Mouse (Mus musculus) embryonic facial prominence, embryonic 15.5 days (tissue): Measurements from ENCODE around the gene Dhcr7. TPM values are rescaled to one million over a fixed set of nuclear protein-coding genes. Genes with fewer than 3 reads are reported as not detected.
A peak's percentile ranks its signal among the peaks of the same experiment; 100 is the strongest.

ENCODE experiments used
- ATAC-seq: fragments of 200-750 bp; cut with Nextera tagmentation; 2 replicates; pipeline ENCODE4 v1.8.0; 2017; ENCODE audit warnings: low read depth, moderate TSS enrichment; ENCODE audit not compliant: insufficient number of reproducible peaks, low FRiP score, low TSS enrichment
- H3K27ac ChIP-seq: fragments of 300-500 bp; sonication (generic); replicated peaks from 2 replicates; pipeline ENCODE4 v1.5.1; 2015; ENCODE audit warnings: mild to moderate bottlenecking, inconsistent platforms
- H3K27me3 ChIP-seq: fragments of 300-500 bp; sonication (generic); 2 replicates; pipeline ENCODE4 v1.6.1; 2015; ENCODE audit warnings: inconsistent platforms
- H3K36me3 ChIP-seq: fragments of 300-500 bp; sonication (generic); 2 replicates; pipeline ENCODE4 v1.6.1; 2015; ENCODE audit warnings: mild to moderate bottlenecking, inconsistent platforms
- H3K4me1 ChIP-seq: fragments of 300-500 bp; sonication (generic); 2 replicates; pipeline ENCODE4 v1.6.1; 2015; ENCODE audit warnings: inconsistent platforms
- H3K4me2 ChIP-seq: fragments of 300-500 bp; sonication (generic); replicated peaks from 2 replicates; pipeline ENCODE4 v1.6.1; 2015; ENCODE audit warnings: mild to moderate bottlenecking, inconsistent platforms
- H3K4me3 ChIP-seq: fragments of 300-500 bp; sonication (generic); replicated peaks from 2 replicates; pipeline ENCODE4 v1.5.1; 2015; ENCODE audit warnings: mild to moderate bottlenecking, inconsistent platforms
- H3K9ac ChIP-seq: fragments of 300-500 bp; sonication (generic); 2 replicates; pipeline ENCODE4 v1.6.1; 2015; ENCODE audit warnings: inconsistent platforms
- H3K9me3 ChIP-seq: fragments of 300-500 bp; sonication (generic); replicated peaks from 2 replicates; pipeline ENCODE4 v1.6.1; 2016; ENCODE audit warnings: inconsistent platforms
- WGBS: fragments of 180-500 bp; shearing (Covaris S2); methylation state at CpG from one replicate; pipeline ENCODE4 v1.1.7; 2015; 5-methylcytosine and 5-hydroxymethylcytosine counted together
- polyA plus RNA-seq: library from polyadenylated mRNA; unstranded; fragments of >200 nt; fragmentation: Nextera tagmentation; extraction: Ambion mirVana; gene quantifications from 2 replicates; pipeline ENCODE4 v1.2.1, GENCODE M21; 2015

Gene Dhcr7
- polyA plus RNA-seq, 1 experiment from 2014 or later = 47.7 TPM

- peaks cover 77% of the 10 kb centered on the region for H3K36me3 ChIP-seq
Measured at GRCm38 (mm10) chr7:143801195-143802065, 21.5 kb upstream of the Dhcr7 start.

DNA sequence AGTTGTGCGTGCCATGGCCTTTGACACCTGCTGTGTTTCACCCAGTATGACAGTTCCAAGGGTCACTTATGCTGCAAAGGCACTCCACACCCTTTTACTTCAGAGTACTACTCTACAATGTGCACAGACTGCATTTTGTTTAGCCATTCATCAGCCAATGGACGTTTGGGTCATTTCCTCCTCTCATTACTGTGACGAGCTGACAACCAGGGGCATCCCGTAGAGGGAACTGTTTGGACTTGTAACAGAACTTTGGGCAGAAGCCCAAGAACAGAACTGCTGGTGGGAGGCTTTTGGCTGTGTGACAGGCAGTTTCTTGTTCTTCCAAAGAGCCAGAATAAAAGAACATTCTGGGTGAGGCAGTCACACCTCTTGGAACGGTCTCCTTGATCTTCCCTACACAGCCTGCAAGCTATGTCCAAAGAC is 17.7 kb upstream of the Dhcr7 start:
- no peaks in the 10 kb centered on the region for H3K4me1 ChIP-seq
- H3K4me3 ChIP-seq = no peak overlapping the region
- no peaks in the 10 kb centered on the region for H3K27me3 ChIP-seq
- no peak for ATAC-seq
- peaks cover 72% of the 10 kb centered on the region for H3K36me3 ChIP-seq
- no peaks in the 10 kb centered on the region for H3K9me3 ChIP-seq
- H3K27ac ChIP-seq = no peak overlapping the region
- 66% methylated on average over 5 of the region's 5 CpGs for WGBS
- H3K4me2 ChIP-seq = no peak overlapping the region
- H3K9ac ChIP-seq = no peak overlapping the region

More at GRCm38 (mm10) chr7:143801195-143802065, 21.5 kb upstream of the Dhcr7 start:
- Histone ChIP-seq H3K4me1 (no peaks in the 10 kb centered on the region), H3K9ac (no peak overlapping the region), H3K9me3 (no peaks in the 10 kb centered on the region), H3K27me3 (no peaks in the 10 kb centered on the region), H3K4me2 (no peak overlapping the region), H3K4me3 (no peak overlapping the region), H3K27ac (no peak overlapping the region)
- 83% methylated on average over 8 of the region's 8 CpGs for WGBS
- no peak for ATAC-seq

DNA sequence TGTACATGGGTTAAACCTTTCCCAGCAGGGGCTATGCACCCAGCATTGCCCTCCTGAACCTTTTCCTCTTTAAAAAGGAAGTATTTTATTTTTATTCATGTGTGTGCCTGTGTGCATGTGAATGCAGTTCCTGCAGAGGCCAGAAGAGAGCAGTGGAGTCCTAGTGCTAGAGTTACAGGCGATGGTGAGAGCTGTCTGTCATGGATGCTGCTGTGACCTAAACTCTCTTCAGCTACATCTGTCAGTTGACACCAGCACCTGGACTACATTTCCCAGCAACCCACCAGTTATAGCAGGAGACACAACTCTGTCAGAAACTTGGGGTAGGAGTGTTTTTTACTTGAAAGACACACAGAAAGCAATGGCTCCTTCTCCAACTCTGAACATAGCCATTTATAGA is 14.0 kb upstream of the Dhcr7 start:
- Histone ChIP-seq H3K36me3 (peaks cover 78% of the 10 kb centered on the region), H3K4me2 (no peak overlapping the region), H3K9me3 (no peaks in the 10 kb centered on the region), H3K4me3 (no peak overlapping the region), H3K27me3 (no peaks in the 10 kb centered on the region), H3K27ac (no peak overlapping the region), H3K4me1 (no peaks in the 10 kb centered on the region), H3K9ac (no peak overlapping the region)
- no peak for ATAC-seq
- 44% methylated on average over 1 of the region's 1 CpGs for WGBS

DNA sequence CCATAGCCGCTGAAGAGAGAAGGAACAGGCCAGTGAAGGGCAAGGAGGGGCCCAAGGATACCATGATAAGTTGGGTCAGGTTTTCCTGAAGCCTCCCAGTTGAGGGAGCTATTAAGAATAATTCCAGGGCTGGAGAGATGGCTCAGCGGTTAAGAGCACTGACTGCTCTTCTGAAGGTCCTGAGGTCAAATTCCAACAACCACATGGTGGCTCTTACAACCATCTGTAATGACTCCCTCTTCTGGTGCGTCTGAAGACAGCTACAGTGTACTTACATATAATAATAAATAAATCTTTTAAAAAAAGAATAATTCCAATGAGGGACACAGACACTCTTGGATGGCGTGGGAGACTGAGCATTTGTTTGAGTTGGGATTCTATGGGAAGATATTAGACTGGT is 3.7 kb upstream of the Dhcr7 start:
- no peaks in the 10 kb centered on the region for H3K27me3 ChIP-seq
- no peak overlapping the region for H3K9ac ChIP-seq
- H3K27ac ChIP-seq = no peak overlapping the region
- peaks cover 14% of the 10 kb centered on the region for H3K4me1 ChIP-seq
- WGBS = 78% methylated on average over 4 of the region's 4 CpGs
- no peak overlapping the region for H3K4me2 ChIP-seq
- no peak overlapping the region for H3K4me3 ChIP-seq
- H3K36me3 ChIP-seq = peaks cover 35% of the 10 kb centered on the region
- no peak for ATAC-seq
- H3K9me3 ChIP-seq = no peaks in the 10 kb centered on the region

- WGBS = 93% methylated on average over 2 of the region's 2 CpGs
Measured at GRCm38 (mm10) chr7:143821241-143821640, 1.7 kb upstream of the Dhcr7 start.

DNA sequence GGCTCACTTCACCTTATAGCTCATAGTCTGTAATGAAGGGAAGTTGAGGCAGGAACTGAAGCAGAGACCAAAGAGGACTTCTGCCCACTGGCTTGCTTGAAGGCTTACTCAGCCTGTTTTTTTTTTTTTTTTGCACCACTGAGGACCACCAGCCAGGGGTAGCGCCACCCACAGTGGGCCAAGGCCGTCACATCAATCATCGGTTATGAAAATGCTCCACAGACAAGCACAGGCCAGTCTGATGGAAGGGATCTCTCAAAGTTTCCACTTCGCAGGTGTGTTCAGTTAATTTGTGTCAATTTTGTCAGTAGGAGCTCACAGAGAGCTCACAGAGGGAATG is 291 bp downstream of the Dhcr7 start:
- H3K27ac ChIP-seq = peak overlapping the region; percentile 82
- H3K9me3 ChIP-seq = no peaks in the 10 kb centered on the region
- H3K4me1 ChIP-seq = peaks cover 14% of the 10 kb centered on the region
- H3K4me3 ChIP-seq = peak overlapping the region; percentile 56
- peak; percentile 3; the same call in 1 of the 2 replicates for ATAC-seq
- peak overlapping the region; percentile 73 for H3K4me2 ChIP-seq
- no peaks in the 10 kb centered on the region for H3K27me3 ChIP-seq
- peaks cover 6% of the 10 kb centered on the region; the same call in 1 of the 2 replicates for H3K36me3 ChIP-seq
- 68% methylated on average over 4 of the region's 4 CpGs for WGBS
- H3K9ac ChIP-seq = peak overlapping the region; percentile 47; the same call in 1 of the 2 replicates

More at GRCm38 (mm10) chr7:143821241-143821640, 1.7 kb upstream of the Dhcr7 start:
- H3K27me3 ChIP-seq = no peaks in the 10 kb centered on the region
- no peak overlapping the region for H3K9ac ChIP-seq
- H3K9me3 ChIP-seq = no peaks in the 10 kb centered on the region
- no peak overlapping the region for H3K27ac ChIP-seq
- H3K36me3 ChIP-seq = peaks cover 16% of the 10 kb centered on the region; the same call in 1 of the 2 replicates
- no peak overlapping the region for H3K4me2 ChIP-seq
- H3K4me3 ChIP-seq = no peak overlapping the region
- no peak for ATAC-seq
- peaks cover 14% of the 10 kb centered on the region for H3K4me1 ChIP-seq

- WGBS = 88% methylated on average over 2 of the region's 2 CpGs
- ATAC-seq = no peak
- Histone ChIP-seq H3K36me3 (no peaks in the 10 kb centered on the region), H3K9me3 (no peaks in the 10 kb centered on the region), H3K4me1 (peaks cover 29% of the 10 kb centered on the region), H3K27me3 (no peaks in the 10 kb centered on the region), H3K4me2 (no peak overlapping the region), H3K9ac (no peak overlapping the region), H3K27ac (no peak overlapping the region), H3K4me3 (no peak overlapping the region)
Measured at GRCm38 (mm10) chr7:143826985-143827384, 4.0 kb downstream of the Dhcr7 start.

DNA sequence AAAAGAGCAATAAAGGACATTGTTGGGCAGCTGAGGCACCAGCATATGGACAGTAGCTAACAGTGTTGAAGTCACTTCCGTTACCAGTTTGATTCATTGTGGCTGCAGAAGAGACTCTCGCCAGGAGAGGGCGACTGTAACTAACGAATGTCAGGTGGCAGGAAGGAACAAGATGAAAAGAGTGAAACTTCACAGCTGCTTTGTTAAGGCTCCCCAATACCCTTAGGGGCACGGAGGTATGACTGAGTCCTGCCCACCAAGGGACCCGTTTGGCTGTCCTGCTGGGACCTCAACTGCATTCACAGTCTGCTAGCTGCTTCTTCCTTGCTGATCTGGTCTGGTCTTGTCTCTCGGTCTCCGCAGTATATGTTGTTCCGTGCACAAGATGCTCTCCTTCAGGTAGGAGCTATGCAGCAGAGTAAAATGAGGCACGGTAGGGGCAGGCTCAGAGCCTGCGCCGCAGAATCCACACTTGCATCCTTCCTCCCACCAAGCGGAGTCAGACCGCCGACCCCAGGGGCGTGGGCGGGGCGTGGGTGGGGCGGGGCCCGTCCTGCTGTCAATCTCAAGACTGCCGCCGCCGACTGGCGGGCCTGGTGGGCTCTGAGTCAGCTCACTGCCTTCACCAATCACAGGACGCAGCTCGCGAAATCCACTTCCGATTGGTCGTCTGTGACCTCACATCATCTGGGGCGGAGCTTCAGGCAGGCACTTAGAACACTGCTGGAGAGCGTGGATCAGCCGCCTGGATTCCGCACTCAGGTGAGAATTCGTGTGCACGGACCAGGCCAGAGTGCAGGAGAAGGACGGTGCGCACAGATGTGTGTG is 6.8 kb downstream of the Dhcr7 start:
- under 1% methylated on average over 37 of the region's 37 CpGs for WGBS
- H3K4me2 ChIP-seq = peak overlapping the region; percentile 91
- H3K9me3 ChIP-seq = no peaks in the 10 kb centered on the region
- peak overlapping the region; percentile 68 for H3K4me3 ChIP-seq
- peak; percentile 97 for ATAC-seq
- no peaks in the 10 kb centered on the region for H3K36me3 ChIP-seq
- no peaks in the 10 kb centered on the region for H3K27me3 ChIP-seq
- H3K27ac ChIP-seq = peak overlapping the region; percentile 95
- peak overlapping the region; percentile 63 for H3K9ac ChIP-seq
- peaks cover 27% of the 10 kb centered on the region for H3K4me1 ChIP-seq

DNA sequence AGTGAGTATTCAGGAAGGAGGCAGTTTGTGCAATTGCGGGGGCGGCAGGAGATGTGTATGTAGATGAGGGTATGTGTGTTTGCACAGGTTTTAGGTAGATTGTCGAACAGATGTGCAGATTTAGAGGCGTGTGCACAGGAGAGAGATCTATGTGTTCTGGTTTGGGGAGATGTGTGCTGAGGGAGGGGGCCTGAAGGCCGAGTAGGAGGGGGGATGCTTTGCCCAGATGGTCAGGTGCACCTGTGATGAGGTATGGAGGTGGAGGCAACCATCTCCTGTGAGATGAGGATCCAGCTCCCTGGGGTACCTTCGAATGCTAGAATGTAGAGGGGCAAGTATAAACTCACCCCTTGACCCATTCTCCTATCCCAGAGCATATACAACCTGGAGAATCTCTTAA is 7.5 kb downstream of the Dhcr7 start:
- Histone ChIP-seq H3K4me3 (peak overlapping the region; percentile 68), H3K9ac (peak overlapping the region; percentile 63), H3K4me2 (peak overlapping the region; percentile 91), H3K4me1 (peaks cover 34% of the 10 kb centered on the region), H3K9me3 (no peaks in the 10 kb centered on the region), H3K27ac (peak overlapping the region; percentile 74; the same call in 1 of the 2 replicates), H3K27me3 (no peaks in the 10 kb centered on the region), H3K36me3 (no peaks in the 10 kb centered on the region)
- WGBS = 11% methylated on average over 6 of the region's 6 CpGs
- no peak for ATAC-seq

- Histone ChIP-seq H3K4me3 (no peak overlapping the region), H3K4me1 (peaks cover 34% of the 10 kb centered on the region), H3K36me3 (peaks cover 7% of the 10 kb centered on the region), H3K27me3 (no peaks in the 10 kb centered on the region), H3K9ac (no peak overlapping the region), H3K4me2 (no peak overlapping the region), H3K9me3 (no peaks in the 10 kb centered on the region), H3K27ac (0 out of 2 replicates have a peak overlapping the region, but pooled peaks have one; percentile 17)
- no peak for ATAC-seq
- WGBS = 78% methylated on average over 8 of the region's 8 CpGs
Measured at GRCm38 (mm10) chr7:143832196-143832595, 9.3 kb downstream of the Dhcr7 start.

DNA sequence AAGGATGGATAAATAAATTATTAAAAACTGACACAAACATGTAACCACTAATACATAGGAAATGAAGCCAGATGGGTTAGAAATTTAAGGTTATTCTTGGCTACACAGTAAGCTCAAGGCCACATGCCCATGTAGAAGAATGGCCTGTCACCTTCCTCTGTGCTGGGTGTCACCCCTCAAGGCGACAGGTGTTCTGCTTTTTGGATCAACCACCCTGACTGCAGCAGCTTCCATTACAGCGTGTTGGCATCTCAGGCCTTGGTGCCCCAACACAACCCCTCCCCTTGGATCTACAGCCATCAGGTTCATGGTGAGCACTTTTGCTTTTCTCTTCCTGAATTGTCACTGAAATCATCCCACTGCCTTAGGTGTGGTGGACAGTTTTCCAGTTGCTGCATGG is 9.7 kb downstream of the Dhcr7 start:
- Histone ChIP-seq H3K4me1 (peaks cover 34% of the 10 kb centered on the region), H3K36me3 (peaks cover 11% of the 10 kb centered on the region), H3K9me3 (no peaks in the 10 kb centered on the region), H3K27me3 (no peaks in the 10 kb centered on the region), H3K4me3 (no peak overlapping the region), H3K9ac (no peak overlapping the region), H3K4me2 (no peak overlapping the region), H3K27ac (no peak overlapping the region)
- WGBS = 89% methylated on average over 2 of the region's 2 CpGs
- no peak for ATAC-seq
